Mouse (Mus musculus): ENCODE results near the gene 0610010F05Rik.

Gene 0610010F05Rik

DNA sequence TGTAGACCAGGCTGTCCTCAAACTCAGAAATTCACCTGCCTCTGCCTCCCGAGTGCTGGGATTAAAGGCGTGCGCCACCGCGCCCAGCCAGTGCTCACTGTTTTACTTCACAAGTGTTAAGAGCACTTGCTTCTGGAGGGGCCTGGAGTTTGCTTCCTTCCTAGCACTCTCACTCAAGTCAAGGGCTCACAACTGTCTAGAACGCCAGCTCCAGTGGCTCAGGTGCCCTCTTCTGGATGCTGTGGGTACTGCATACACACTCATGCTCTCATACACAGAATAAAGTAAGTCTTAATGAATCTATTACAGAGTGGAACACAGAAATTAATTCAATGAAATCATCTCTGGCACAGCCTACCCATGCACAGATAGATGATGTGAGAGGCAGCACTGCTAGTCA lies 67.7 kb downstream of the 0610010F05Rik start:
- peak; percentile 68 for DNase-seq (ENCODE audit: low spot score)

DNA sequence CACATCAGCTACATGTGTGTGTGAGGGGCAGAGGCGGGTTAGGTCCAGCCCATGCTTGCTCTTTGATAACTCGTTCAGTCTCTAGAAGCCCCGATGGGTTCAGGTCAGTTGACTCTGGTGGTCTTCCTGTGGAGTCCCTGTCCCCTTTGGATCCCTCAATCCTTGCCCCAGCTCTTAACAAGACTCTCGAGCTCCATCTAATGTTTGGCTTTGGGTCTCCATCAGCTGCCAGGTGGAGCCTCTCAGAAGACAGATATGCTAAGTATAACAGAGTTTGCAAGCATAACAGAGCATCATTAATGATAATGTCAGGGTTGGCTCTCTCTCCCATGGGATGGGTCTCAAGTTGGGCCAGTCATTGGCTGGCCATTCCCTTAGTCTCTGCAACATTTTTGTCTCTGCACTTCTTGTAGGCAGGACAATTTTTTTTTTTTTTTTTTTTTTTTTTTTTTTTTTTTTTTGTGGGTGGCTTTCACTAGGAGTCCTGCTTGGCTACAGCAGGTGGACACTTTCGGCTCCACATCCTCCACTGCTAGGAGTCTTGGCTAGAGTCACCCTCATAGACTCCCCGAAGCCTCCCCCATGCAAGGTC lies 76.3 kb downstream of the 0610010F05Rik start:
- no peak for DNase-seq (ENCODE audit: low spot score)

DNA sequence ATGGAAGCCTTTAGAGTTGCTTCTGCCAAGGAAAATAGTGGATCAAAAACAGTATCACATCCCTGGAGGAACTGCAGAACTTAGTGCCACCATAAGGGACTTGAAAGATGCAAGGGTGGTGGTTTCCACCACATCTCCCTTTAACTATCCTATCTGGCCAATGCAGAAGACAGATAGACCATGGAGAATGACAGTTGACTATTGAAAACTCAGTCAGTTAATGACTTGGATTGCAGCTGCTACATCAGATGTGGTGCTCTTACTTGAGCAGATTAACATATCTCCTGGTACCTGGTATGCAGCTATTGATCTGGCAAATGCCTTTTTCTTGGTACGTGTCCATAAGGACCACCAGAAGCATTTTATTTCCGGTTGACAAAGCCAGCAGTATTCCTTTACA lies 96.0 kb downstream of the 0610010F05Rik start:
- no peak for DNase-seq (ENCODE audit: low spot score)

DNA sequence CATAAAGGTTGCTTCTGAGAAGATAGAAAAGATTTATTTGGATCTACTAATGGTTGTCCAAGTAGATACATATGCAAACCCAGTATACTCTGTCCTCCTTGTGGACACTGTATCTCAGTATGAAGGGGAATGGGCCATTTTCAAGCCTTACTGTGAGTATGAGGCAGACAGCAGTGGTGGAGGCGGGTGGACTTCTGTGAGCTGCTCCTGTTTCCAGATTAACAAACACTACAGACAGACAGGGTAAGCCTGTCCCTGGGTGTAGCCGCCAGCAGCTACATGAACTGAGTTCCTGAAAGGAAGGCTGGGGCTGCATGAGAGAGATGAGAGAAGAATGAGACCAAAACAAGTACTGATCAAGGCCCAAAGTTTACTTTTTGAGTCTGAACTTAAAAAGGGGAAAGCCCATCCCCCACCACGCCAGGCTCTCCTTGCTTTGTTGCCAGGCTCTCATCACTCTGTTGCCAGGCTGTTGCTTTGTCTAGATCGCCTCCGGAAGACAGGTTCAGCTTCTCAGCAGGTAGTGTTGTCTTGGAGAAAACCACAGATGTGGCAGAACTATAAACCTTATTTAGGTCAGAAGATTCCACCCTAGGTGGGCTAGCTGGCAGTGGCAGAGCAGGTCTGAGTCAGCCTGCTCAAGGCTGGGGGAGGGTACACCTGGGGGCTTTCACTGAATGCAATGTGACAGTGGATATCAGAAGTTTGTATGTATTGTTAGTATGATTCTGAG lies 112.8 kb downstream of the 0610010F05Rik start, which contains the start of gene 1700093K21Rik:
1700093K21Rik (minus strand) TSS at position 683 of the 733 bp plus-strand sequence.
- DNase-seq (ENCODE audit: low spot score): no peak

GRCm38 (mm10) chr11:23518981-23519380 lies 114.5 kb downstream of the 0610010F05Rik start:
- DNase-seq (ENCODE audit: low spot score): no peak

GRCm38 (mm10) chr11:23515315-23515714 lies 118.1 kb downstream of the 0610010F05Rik start:
- DNase-seq (ENCODE audit: low spot score): no peak

Data from left cerebral cortex, adult 11 months (tissue).